Mouse (Mus musculus) olfactory bulb, adult 2 months (tissue): ENCODE data around the gene Slc30a7. TPM values are rescaled to one million over a fixed set of nuclear protein-coding genes. Genes with fewer than 3 reads are reported as not detected.

Experiments
- H3K27ac ChIP-seq: fragments of 200-500 bp; 2 replicates; pipeline ENCODE4 v1.5.1; 2012; ENCODE audit warnings: low read depth, low read length; ENCODE audit not compliant: insufficient read depth
- H3K4me1 ChIP-seq: fragments of 200-500 bp; 2 replicates; pipeline ENCODE4 v1.6.1; 2012; ENCODE audit warnings: low read length; ENCODE audit not compliant: control insufficient read depth, insufficient read depth
- H3K4me3 ChIP-seq: fragments of 200-500 bp; 2 replicates; pipeline ENCODE4 v1.5.1; 2012; ENCODE audit warnings: mild to moderate bottlenecking, low read depth, low read length, moderate library complexity; ENCODE audit not compliant: insufficient read depth
- CTCF ChIP-seq: fragments of 200-500 bp; IDR thresholded peaks from 2 replicates; pipeline ENCODE4 v1.5.1; 2012; ENCODE audit warnings: low read depth, mild to moderate bottlenecking, low read length, moderate library complexity; ENCODE audit not compliant: insufficient read depth
- POLR2A ChIP-seq: fragments of 200-500 bp; IDR thresholded peaks from 2 replicates; pipeline ENCODE4 v1.6.1; 2012; ENCODE audit warnings: mild to moderate bottlenecking, low read depth, low read length, moderate library complexity; ENCODE audit not compliant: insufficient read depth
- WGBS: fragments of 180-500 bp; shearing (Covaris S2); methylation state at CpG from one replicate; pipeline ENCODE4 v1.1.7; 2018; 5-methylcytosine and 5-hydroxymethylcytosine counted together
- polyA plus RNA-seq: library from polyadenylated mRNA; stranded (reverse); fragments of >200 nt; gene quantifications from 2 replicates; pipeline ENCODE4 v1.2.4, GENCODE M21; 2012; ENCODE audit warnings: low replicate concordance; ENCODE audit not compliant: missing spikeins, insufficient read depth, insufficient read length

Slc30a7 gene
- polyA plus RNA-seq, 1 experiment, result not detected

DNA sequence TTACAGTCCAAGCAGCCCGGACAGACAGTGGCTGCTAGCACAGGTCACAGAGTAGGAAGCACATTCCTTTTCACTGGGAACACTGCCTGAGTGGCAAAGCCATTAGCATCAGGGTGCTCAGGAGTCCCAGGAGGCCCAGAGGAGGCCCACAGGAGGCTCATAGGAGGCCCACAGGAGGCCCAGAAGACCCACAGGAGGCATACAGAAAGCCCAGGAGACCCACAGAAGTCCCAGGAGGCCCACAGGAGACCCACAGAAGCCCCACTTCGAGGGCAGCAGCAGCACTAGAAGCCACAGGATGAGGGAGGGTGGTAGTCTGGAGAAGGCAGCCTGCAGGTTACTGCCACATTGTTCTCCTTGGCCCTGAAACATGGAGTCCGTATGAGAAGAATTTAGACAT is 54.1 kb downstream of the Slc30a7 start:
- TF ChIP-seq CTCF, result no peak
- no peak for TF ChIP-seq POLR2A
- 83% methylated on average over 3 of the region's 3 CpGs for WGBS

DNA sequence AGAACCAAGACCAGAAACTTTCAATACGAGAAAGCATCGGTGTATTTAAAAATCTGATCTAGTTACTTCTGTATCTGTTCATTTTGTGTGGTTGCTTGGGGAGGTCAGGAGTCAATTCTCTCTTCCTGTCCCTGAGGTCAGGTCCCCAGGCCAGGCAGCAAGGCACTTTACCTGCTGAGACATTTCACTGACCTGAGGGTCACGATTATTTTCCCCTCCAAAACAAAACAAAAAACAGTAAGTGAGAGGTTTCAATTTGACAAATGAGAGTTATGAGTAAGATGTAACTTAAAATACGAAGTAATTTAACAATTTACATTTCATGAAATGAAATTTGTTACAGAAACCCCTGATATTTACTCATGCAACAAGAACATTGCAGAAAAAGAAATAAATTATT is 54.9 kb downstream of the Slc30a7 start:
- no peak overlapping the region for H3K4me3 ChIP-seq
- no peaks in the 10 kb centered on the region; the same call in 1 of the 2 replicates for H3K4me1 ChIP-seq
- WGBS, result 85% methylated on average over 4 of the region's 4 CpGs
- no peak for TF ChIP-seq CTCF
- TF ChIP-seq POLR2A, result no peak
- no peak overlapping the region for H3K27ac ChIP-seq

More for the DNA sequence above, 54.1 kb downstream of the Slc30a7 start:
- no peak overlapping the region for H3K27ac ChIP-seq
- H3K4me1 ChIP-seq, result no peaks in the 10 kb centered on the region; the same call in 1 of the 2 replicates
- H3K4me3 ChIP-seq, result no peak overlapping the region

DNA sequence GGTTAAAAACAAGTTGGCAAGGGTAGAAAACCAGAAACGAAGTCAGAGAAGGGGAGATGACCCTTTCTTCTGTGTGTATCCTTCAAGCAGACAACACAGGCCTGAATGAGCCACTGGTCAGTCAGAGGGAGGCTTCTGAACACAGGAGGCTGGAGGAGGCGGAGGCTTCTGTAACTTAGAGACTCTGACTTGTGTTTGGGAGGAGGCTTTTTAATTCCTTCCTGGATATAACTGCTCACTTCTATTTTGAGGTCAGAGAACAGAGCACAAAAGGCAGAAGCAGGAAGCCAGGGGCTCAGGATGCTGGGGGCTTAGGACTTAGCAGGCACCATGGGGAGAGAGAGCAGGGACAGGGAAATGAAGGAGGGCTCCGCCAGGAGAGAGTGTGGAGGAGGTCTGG is 56.0 kb downstream of the Slc30a7 start:
- 76% methylated on average over 3 of the region's 3 CpGs for WGBS
- H3K4me3 ChIP-seq, result no peak overlapping the region
- no peak overlapping the region for H3K27ac ChIP-seq
- H3K4me1 ChIP-seq, result no peaks in the 10 kb centered on the region; the same call in 1 of the 2 replicates
- TF ChIP-seq CTCF, result no peak
- TF ChIP-seq POLR2A, result no peak

DNA sequence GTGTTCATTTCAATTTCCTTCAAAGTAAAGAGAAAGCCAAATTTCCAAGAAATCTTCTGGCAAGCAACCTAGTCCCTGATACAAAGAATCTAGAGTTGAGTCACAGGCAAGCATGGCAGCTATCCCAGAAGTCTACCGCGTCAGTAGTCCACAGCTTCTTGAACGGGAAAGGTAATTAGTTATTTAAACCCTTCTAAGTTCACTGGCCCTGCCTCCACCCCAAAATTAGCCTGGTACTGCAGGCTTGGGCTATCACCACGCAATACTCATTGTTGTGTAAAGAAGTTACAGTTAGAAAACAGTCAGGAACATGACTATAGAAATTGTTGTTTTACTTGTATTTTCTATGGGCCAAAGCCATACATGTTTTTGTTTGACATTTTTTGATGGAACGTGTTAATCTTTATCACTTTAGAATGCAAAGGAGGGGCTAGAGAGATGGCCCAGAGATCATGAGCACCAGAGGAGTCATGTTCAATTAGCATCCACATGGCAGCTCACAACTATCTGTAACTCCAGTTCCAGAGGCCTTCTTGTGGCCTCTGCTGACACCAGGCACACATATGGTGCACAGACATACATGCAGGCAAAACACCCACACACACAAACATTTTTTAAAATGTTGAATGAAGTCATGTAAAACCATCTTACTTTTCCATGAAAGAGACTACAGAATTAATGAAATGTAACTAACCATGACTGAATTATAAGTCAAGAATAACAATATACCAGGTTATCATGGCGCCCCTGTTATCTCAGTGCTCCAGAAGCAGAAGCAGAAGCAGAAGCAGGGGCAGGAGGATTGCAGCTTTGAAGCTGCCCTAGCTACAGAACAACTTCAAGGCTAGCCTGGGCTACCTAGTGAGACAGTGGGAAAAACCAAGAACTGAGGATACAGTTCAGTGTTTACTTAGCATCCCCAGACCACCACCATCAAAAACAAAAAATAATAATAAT is 57.0 kb downstream of the Slc30a7 start:
- H3K4me3 ChIP-seq, result no peak overlapping the region
- 62% methylated on average over 6 of the region's 6 CpGs for whole genome bisulfite sequencing
- no peaks in the 10 kb centered on the region; the same call in 1 of the 2 replicates for H3K4me1 ChIP-seq
- no peak for TF ChIP-seq CTCF
- no peak for TF ChIP-seq POLR2A
- H3K27ac ChIP-seq, result no peak overlapping the region

DNA sequence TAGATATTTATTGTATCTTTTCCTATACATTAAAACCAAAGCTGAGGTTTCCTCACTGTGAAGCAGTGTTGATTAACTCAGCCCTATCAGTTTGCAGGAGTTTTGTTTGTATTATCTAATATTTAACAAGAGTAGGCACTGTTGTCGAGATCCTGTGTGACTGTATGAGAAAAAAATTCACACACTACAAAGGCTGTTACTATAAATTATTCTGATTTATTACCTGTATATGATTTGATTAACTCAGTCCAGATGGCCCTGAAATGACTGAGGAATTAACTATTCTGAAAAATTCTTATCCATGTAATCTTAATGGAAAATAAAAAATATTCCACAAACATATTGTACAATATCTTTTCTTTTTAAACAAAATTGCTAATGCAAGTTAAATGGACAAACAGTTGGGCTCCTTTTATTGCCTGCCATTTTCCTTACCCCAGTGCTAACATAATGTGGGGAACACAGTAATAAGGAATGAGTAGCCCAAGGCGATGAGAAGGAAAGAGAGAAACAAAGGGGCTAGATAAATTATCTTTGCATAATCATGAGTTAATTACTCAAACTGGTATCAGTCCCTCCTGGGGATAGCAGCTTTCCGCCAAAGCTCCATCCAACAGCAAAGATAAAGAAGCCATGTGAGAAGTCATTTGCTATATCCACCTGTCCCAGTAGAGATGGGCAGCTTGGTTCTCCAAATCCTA is 57.8 kb downstream of the Slc30a7 start:
- 80% methylated on average over 3 of the region's 3 CpGs for WGBS
- TF ChIP-seq CTCF (no peak), POLR2A (no peak)
- H3K4me1 ChIP-seq, result no peaks in the 10 kb centered on the region; the same call in 1 of the 2 replicates
- no peak overlapping the region for H3K4me3 ChIP-seq
- H3K27ac ChIP-seq, result no peak overlapping the region

DNA sequence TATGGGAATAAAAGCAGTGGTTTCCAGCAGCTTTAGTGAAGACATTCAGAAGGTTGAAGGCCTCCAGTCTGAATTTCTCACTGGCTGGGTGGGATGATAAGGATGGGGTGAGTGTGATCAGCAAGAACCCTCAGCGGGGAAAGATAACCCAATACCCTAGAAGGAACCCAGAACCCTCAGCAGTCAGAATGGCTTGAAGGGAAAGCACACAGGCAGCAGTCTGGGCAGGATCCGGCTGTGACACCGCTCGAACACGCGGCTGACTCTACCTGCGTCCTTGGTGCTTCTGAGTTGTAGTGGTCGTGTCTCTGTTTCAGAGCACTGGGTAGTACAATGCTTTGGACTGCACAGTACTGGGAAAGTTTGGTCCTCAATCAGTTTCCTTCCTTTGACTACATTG is 60.9 kb downstream of the Slc30a7 start:
- no peaks in the 10 kb centered on the region; the same call in 1 of the 2 replicates for H3K4me1 ChIP-seq
- TF ChIP-seq POLR2A (no peak), CTCF (no peak)
- H3K27ac ChIP-seq, result no peak overlapping the region
- WGBS, result 95% methylated on average over 8 of the region's 8 CpGs
- no peak overlapping the region for H3K4me3 ChIP-seq

DNA sequence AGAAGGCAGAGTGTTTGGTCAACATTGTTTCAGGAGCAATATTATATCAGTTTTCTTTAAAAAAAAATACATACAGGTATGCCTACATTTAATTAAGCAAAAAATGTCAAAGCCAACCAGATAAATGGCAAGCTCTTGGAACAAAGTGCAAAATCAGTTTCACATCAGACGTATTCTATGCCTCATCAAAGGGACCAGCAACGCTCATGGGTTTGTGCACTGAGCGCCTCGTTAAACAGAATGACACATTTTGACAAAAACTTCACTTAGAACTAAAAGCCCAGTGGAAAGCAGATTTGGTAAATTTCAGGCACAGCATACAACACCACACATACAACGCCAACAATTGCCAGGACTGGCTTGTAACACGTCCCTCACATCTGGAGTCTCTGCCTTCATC is 62.8 kb downstream of the Slc30a7 start:
- TF ChIP-seq CTCF, result no peak
- no peak for TF ChIP-seq POLR2A
- no peak overlapping the region for H3K27ac ChIP-seq
- WGBS, result 80% methylated on average over 6 of the region's 6 CpGs
- H3K4me1 ChIP-seq, result no peaks in the 10 kb centered on the region
- H3K4me3 ChIP-seq, result no peak overlapping the region

DNA sequence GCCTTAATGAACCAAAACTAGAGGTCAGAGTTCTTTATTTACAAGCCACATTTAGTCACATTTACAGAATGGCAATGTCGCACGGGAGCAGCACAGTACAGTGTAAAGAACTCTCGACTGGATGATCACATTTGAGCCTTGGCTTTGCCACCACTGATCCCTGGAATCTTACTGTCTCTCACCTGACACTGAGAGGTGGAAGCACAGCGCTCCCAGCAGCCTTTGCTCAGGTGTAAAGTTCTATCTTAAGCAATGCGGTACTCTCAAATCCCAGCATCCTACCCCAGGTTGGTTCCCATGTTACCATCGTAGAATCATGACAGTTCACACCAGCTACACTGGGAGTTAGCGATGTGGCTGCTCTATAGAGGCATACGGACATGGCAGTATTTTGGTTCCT is 65.7 kb downstream of the Slc30a7 start:
- no peak overlapping the region for H3K27ac ChIP-seq
- TF ChIP-seq CTCF (no peak), POLR2A (no peak)
- 86% methylated on average over 8 of the region's 8 CpGs for WGBS
- H3K4me1 ChIP-seq, result no peaks in the 10 kb centered on the region
- no peak overlapping the region for H3K4me3 ChIP-seq

DNA sequence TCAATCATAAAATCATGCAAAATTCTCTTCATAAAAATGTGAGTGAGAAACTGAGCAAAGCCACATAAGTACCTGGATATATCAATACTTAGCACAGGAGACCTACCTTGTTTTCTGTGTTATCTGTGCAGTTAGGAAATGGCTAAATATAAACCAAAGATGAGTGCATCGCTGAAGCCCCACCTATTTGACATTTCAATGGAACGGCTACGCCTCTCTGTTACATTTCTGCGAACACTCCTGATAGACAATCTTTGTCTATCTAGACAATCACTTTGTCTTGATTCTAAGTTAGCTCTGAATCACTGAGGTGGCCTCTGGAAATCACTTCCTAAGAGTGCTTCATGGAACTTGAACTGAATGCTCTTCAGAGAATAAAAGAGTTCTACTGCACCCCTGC is 66.7 kb downstream of the Slc30a7 start:
- TF ChIP-seq POLR2A, result no peak
- no peak for TF ChIP-seq CTCF
- WGBS, result 95% methylated on average over 4 of the region's 4 CpGs
- H3K27ac ChIP-seq, result no peak overlapping the region

More for the DNA sequence above, 66.7 kb downstream of the Slc30a7 start:
- H3K4me3 ChIP-seq, result no peak overlapping the region
- H3K4me1 ChIP-seq, result no peaks in the 10 kb centered on the region
